Mouse (Mus musculus) midbrain, embryonic 15.5 days (tissue): ENCODE measurements around the gene C2cd4c. TPM values are rescaled to one million over a fixed set of nuclear protein-coding genes. Genes with fewer than 3 reads are reported as not detected.

Experiments
- ATAC-seq: fragments of 200-750 bp; cut with Nextera tagmentation; replicated peaks from 2 replicates; pipeline ENCODE4 v1.8.0; 2017; ENCODE audit warnings: moderate TSS enrichment
- H3K27ac ChIP-seq: fragments of 300-500 bp; sonication (generic); 2 replicates; pipeline ENCODE4 v1.5.1; 2015; ENCODE audit warnings: mild to moderate bottlenecking, inconsistent platforms
- H3K27me3 ChIP-seq: fragments of 300-500 bp; sonication (generic); replicated peaks from 2 replicates; pipeline ENCODE4 v1.6.1; 2015; ENCODE audit warnings: inconsistent platforms
- H3K36me3 ChIP-seq: fragments of 300-500 bp; sonication (generic); replicated peaks from 2 replicates; pipeline ENCODE4 v1.6.1; 2015; ENCODE audit warnings: inconsistent platforms
- H3K4me1 ChIP-seq: fragments of 300-500 bp; sonication (generic); 2 replicates; pipeline ENCODE4 v1.6.1; 2015; ENCODE audit warnings: inconsistent platforms
- H3K4me2 ChIP-seq: fragments of 300-500 bp; sonication (generic); 2 replicates; pipeline ENCODE4 v1.6.1; 2015; ENCODE audit warnings: inconsistent platforms, mild to moderate bottlenecking, moderate library complexity
- H3K4me3 ChIP-seq: fragments of 300-500 bp; sonication (generic); 2 replicates; pipeline ENCODE4 v1.5.1; 2015; ENCODE audit warnings: mild to moderate bottlenecking, inconsistent platforms
- H3K9ac ChIP-seq: fragments of 300-500 bp; sonication (generic); 2 replicates; pipeline ENCODE4 v1.6.1; 2015; ENCODE audit warnings: mild to moderate bottlenecking, inconsistent platforms
- H3K9me3 ChIP-seq: fragments of 300-500 bp; sonication (generic); 2 replicates; pipeline ENCODE4 v1.6.1; 2016; ENCODE audit warnings: inconsistent platforms
- WGBS: fragments of 180-500 bp; shearing (Covaris S2); methylation state at CpG from one replicate; pipeline ENCODE4 v1.1.7; 2015; ENCODE audit warnings: mixed read lengths; 5-methylcytosine and 5-hydroxymethylcytosine counted together
- polyA plus RNA-seq: library from polyadenylated mRNA; unstranded; fragments of >200 nt; fragmentation: Nextera tagmentation; extraction: Ambion mirVana; gene quantifications from 2 replicates; pipeline ENCODE4 v1.2.1, GENCODE M21; 2015

The C2cd4c gene
- 0.49 and 0.95 TPM in 2 replicates for polyA plus RNA-seq

GRCm38 (mm10) chr10:79613578-79614304 lies at the start of gene C2cd4c:
C2cd4c (minus strand) TSS chr10:79614025.
- peak; percentile 93 for ATAC-seq
- peak within 1 kb of the TSS; percentile 54 for H3K4me3 ChIP-seq
- H3K4me1 ChIP-seq = peaks cover 27% of the 10 kb centered on the region
- H3K27me3 ChIP-seq = peaks cover 28% of the 10 kb centered on the region
- no peaks in the 10 kb centered on the region for H3K9me3 ChIP-seq
- peak within 1 kb of the TSS; percentile 55 for H3K9ac ChIP-seq
- H3K36me3 ChIP-seq = no peaks in the 10 kb centered on the region
- peak within 1 kb of the TSS; percentile 23; the same call in 1 of the 2 replicates for H3K27ac ChIP-seq
- peak within 1 kb of the TSS; percentile 93 for H3K4me2 ChIP-seq
- under 1% methylated on average over 60 of the region's 60 CpGs for WGBS

GRCm38 (mm10) chr10:79661861-79662260 lies 48.0 kb upstream of the C2cd4c start:
- Histone ChIP-seq H3K4me3 (no peak overlapping the region), H3K9ac (no peak overlapping the region), H3K4me1 (no peaks in the 10 kb centered on the region), H3K4me2 (no peak overlapping the region), H3K27me3 (no peaks in the 10 kb centered on the region), H3K27ac (no peak overlapping the region), H3K36me3 (no peaks in the 10 kb centered on the region), H3K9me3 (no peaks in the 10 kb centered on the region)
- no peak for ATAC-seq
- WGBS = 50% methylated on average over 3 of the region's 3 CpGs

- no peak for ATAC-seq
- no peaks in the 10 kb centered on the region for H3K36me3 ChIP-seq
Observed at GRCm38 (mm10) chr10:79660298-79660697, 46.5 kb upstream of the C2cd4c start.

GRCm38 (mm10) chr10:79658829-79659228 lies 45.0 kb upstream of the C2cd4c start:
- Histone ChIP-seq H3K27me3 (no peaks in the 10 kb centered on the region), H3K36me3 (no peaks in the 10 kb centered on the region), H3K9me3 (no peaks in the 10 kb centered on the region), H3K9ac (no peak overlapping the region), H3K4me2 (no peak overlapping the region), H3K27ac (no peak overlapping the region), H3K4me1 (peaks cover 22% of the 10 kb centered on the region), H3K4me3 (no peak overlapping the region)
- ATAC-seq = no peak
- WGBS = 14% methylated on average over 4 of the region's 4 CpGs

More at GRCm38 (mm10) chr10:79660298-79660697, 46.5 kb upstream of the C2cd4c start:
- Histone ChIP-seq H3K27ac (no peak overlapping the region), H3K4me3 (no peak overlapping the region), H3K9me3 (no peaks in the 10 kb centered on the region), H3K4me1 (peaks cover 7% of the 10 kb centered on the region), H3K27me3 (no peaks in the 10 kb centered on the region), H3K4me2 (no peak overlapping the region), H3K9ac (no peak overlapping the region)
- WGBS = 81% methylated on average over 2 of the region's 2 CpGs

- no peaks in the 10 kb centered on the region for H3K27me3 ChIP-seq
- no peaks in the 10 kb centered on the region for H3K36me3 ChIP-seq
- peak; percentile 93 for ATAC-seq
- peak overlapping the region; percentile 79 for H3K27ac ChIP-seq
- no peaks in the 10 kb centered on the region for H3K9me3 ChIP-seq
- H3K9ac ChIP-seq = no peak overlapping the region
- peak overlapping the region; percentile 16; the same call in 1 of the 2 replicates for H3K4me2 ChIP-seq
- 8% methylated on average over 1 of the region's 1 CpGs for WGBS
- H3K4me3 ChIP-seq = no peak overlapping the region
- H3K4me1 ChIP-seq = peaks cover 23% of the 10 kb centered on the region
Observed at GRCm38 (mm10) chr10:79654946-79655395, 41.1 kb upstream of the C2cd4c start.

- no peaks in the 10 kb centered on the region for H3K36me3 ChIP-seq
- no peaks in the 10 kb centered on the region for H3K9me3 ChIP-seq
- no peak for ATAC-seq
- WGBS = 84% methylated on average over 7 of the region's 7 CpGs
- H3K9ac ChIP-seq = no peak overlapping the region
- H3K4me3 ChIP-seq = no peak overlapping the region
- peaks cover 23% of the 10 kb centered on the region for H3K4me1 ChIP-seq
- no peak overlapping the region for H3K27ac ChIP-seq
- no peaks in the 10 kb centered on the region for H3K27me3 ChIP-seq
- no peak overlapping the region for H3K4me2 ChIP-seq
Observed at GRCm38 (mm10) chr10:79652789-79653188, 39.0 kb upstream of the C2cd4c start.

GRCm38 (mm10) chr10:79649070-79649751 lies 35.4 kb upstream of the C2cd4c start:
- Histone ChIP-seq H3K4me3 (no peak overlapping the region), H3K36me3 (no peaks in the 10 kb centered on the region), H3K4me1 (peaks cover 5% of the 10 kb centered on the region), H3K9ac (no peak overlapping the region), H3K27ac (no peak overlapping the region), H3K27me3 (no peaks in the 10 kb centered on the region), H3K4me2 (no peak overlapping the region), H3K9me3 (no peaks in the 10 kb centered on the region)
- WGBS = 31% methylated on average over 7 of the region's 7 CpGs
- no peak; the same call in 1 of the 2 replicates for ATAC-seq

- Histone ChIP-seq H3K4me2 (no peak within 1 kb of the TSS), H3K4me1 (no peaks in the 10 kb centered on the region), H3K9ac (no peak within 1 kb of the TSS), H3K9me3 (no peaks in the 10 kb centered on the region), H3K27ac (no peak within 1 kb of the TSS), H3K4me3 (no peak within 1 kb of the TSS), H3K27me3 (no peaks in the 10 kb centered on the region), H3K36me3 (no peaks in the 10 kb centered on the region)
- 79% methylated on average over 8 of the region's 8 CpGs for WGBS
- ATAC-seq = no peak
Observed at GRCm38 (mm10) chr10:79645711-79646110, 31.9 kb upstream of the C2cd4c start, which contains the start of gene Odf3l2. Odf3l2 (minus strand) TSS chr10:79645738.

GRCm38 (mm10) chr10:79638486-79639204 lies 24.8 kb upstream of the C2cd4c start:
- Histone ChIP-seq H3K9ac (no peak overlapping the region), H3K27me3 (peaks cover 17% of the 10 kb centered on the region), H3K4me1 (peaks cover 23% of the 10 kb centered on the region), H3K4me3 (peak overlapping the region; percentile 72; the same call in 1 of the 2 replicates), H3K4me2 (peak overlapping the region; percentile 75), H3K9me3 (no peaks in the 10 kb centered on the region), H3K36me3 (no peaks in the 10 kb centered on the region), H3K27ac (no peak overlapping the region)
- no peak for ATAC-seq
- 4% methylated on average over 23 of the region's 23 CpGs for WGBS

- peak; percentile 91 for ATAC-seq
- H3K36me3 ChIP-seq = no peaks in the 10 kb centered on the region
- WGBS = under 1% methylated on average over 111 of the region's 116 CpGs
Observed at GRCm38 (mm10) chr10:79637128-79638110, 23.6 kb upstream of the C2cd4c start, which contains the start of gene Shc2. Shc2 (minus strand) TSS chr10:79637918.

GRCm38 (mm10) chr10:79636287-79636686 lies 22.5 kb upstream of the C2cd4c start:
- H3K4me1 ChIP-seq = peaks cover 23% of the 10 kb centered on the region
- 79% methylated on average over 8 of the region's 8 CpGs for WGBS
- ATAC-seq = no peak
- no peaks in the 10 kb centered on the region for H3K36me3 ChIP-seq
- peak overlapping the region; percentile 75 for H3K4me2 ChIP-seq
- no peaks in the 10 kb centered on the region for H3K9me3 ChIP-seq
- H3K4me3 ChIP-seq = peak overlapping the region; percentile 72
- H3K9ac ChIP-seq = peak overlapping the region; percentile 84; the same call in 1 of the 2 replicates
- peaks cover 17% of the 10 kb centered on the region for H3K27me3 ChIP-seq
- H3K27ac ChIP-seq = peak overlapping the region; percentile 91

More at GRCm38 (mm10) chr10:79637128-79638110, 23.6 kb upstream of the C2cd4c start, which contains the start of gene Shc2:
- H3K9ac ChIP-seq = peak within 1 kb of the TSS; percentile 84
- peaks cover 23% of the 10 kb centered on the region for H3K4me1 ChIP-seq
- H3K27ac ChIP-seq = peak within 1 kb of the TSS; percentile 91
- H3K4me2 ChIP-seq = peak within 1 kb of the TSS; percentile 75
- peaks cover 17% of the 10 kb centered on the region for H3K27me3 ChIP-seq
- peak within 1 kb of the TSS; percentile 72 for H3K4me3 ChIP-seq
- H3K9me3 ChIP-seq = no peaks in the 10 kb centered on the region
